Mouse (Mus musculus) frontal cortex, adult 2 months (tissue): ENCODE data around the gene Olfr1362. TPM values are rescaled to one million over a fixed set of nuclear protein-coding genes. Genes with fewer than 3 reads are reported as not detected.

ENCODE experiments used
- DNase-seq, 2 experiments: peaks; one replicate each; pipeline ENCODE4 v3.0.0; 2022; ENCODE audit warnings: low spot score in 1 of 2; ENCODE audit errors: extremely low spot score in 1 of 2
- polyA plus RNA-seq: library from polyadenylated mRNA; depleted of rRNA; stranded (reverse); fragments of >200 nt; gene quantifications from 2 replicates; pipeline ENCODE4 v1.2.3, GENCODE M21; 2012; rRNA removed

Gene Olfr1362
- not detected in 2 replicates for polyA plus RNA-seq

- DNase-seq: no peak
These were observed at the start of gene Olfr1362 for GRCm38 (mm10) chr13:21613922-21614321. Olfr1362 (minus strand) TSS chr13:21614022.

- DNase-seq: no peak
These were observed 49.5 kb upstream of the Olfr1362 start, which contains the start of gene Olfr1361 for GRCm38 (mm10) chr13:21663286-21663685. Olfr1361 (minus strand) TSS chr13:21663386.

GRCm38 (mm10) chr13:21642418-21642817, 28.6 kb upstream of the Olfr1362 start, which contains the start of gene Olfr11:
Olfr11 (minus strand) TSS chr13:21642518.
- DNase-seq: no peak

- DNase-seq: no peak
These were observed 22.2 kb downstream of the Olfr1362 start for GRCm38 (mm10) chr13:21591618-21592017.

GRCm38 (mm10) chr13:21581659-21582058, 32.2 kb downstream of the Olfr1362 start, which contains the start of gene Olfr1364:
Olfr1364 (minus strand) TSS chr13:21581759.
- DNase-seq: no peak

Other genes with a start within 250 kb of the Olfr1362 start
- 47.9 and 52.0 TPM in 2 replicates for gene Zkscan3, start 211.3 kb downstream of the Olfr1362 start, polyA plus RNA-seq
- 2.5 and 3.1 TPM in 2 replicates for gene Pgbd1, start 173.0 kb downstream of the Olfr1362 start, polyA plus RNA-seq
- gene Zscan26, start 160.3 kb downstream of the Olfr1362 start, polyA plus RNA-seq: 61.5 and 66.1 TPM in 2 replicates
- gene Nkapl, start 145.5 kb downstream of the Olfr1362 start, polyA plus RNA-seq: 0.42 and 0.59 TPM in 2 replicates
- 3.7 and 4.8 TPM in 2 replicates for gene Zkscan4, start 135.1 kb downstream of the Olfr1362 start, polyA plus RNA-seq
- not detected in 2 replicates for gene Gm10065, start 134.6 kb downstream of the Olfr1362 start, polyA plus RNA-seq
- 1.6 and 1.9 TPM in 2 replicates for gene AK157302, start 118.8 kb downstream of the Olfr1362 start, polyA plus RNA-seq
- gene Gm11273, start 112.6 kb downstream of the Olfr1362 start, polyA plus RNA-seq: 15.3 and 32.5 TPM in 2 replicates
- gene Zkscan8, start 82.9 kb downstream of the Olfr1362 start, polyA plus RNA-seq: 7.9 and 8.6 TPM in 2 replicates
- not detected in 2 replicates for gene Olfr1366, start 71.2 kb downstream of the Olfr1362 start, polyA plus RNA-seq
- not detected in 2 replicates for gene Olfr1535, start 54.1 kb downstream of the Olfr1362 start, polyA plus RNA-seq
- 0.29 TPM in 1 of 2 replicates, not detected in the other for gene Olfr1364, start 32.3 kb downstream of the Olfr1362 start, polyA plus RNA-seq
- not detected in 2 replicates for gene Olfr11, start 28.5 kb upstream of the Olfr1362 start, polyA plus RNA-seq
- not detected in 2 replicates for gene Olfr1361, start 49.4 kb upstream of the Olfr1362 start, polyA plus RNA-seq
- gene Olfr1360, start 63.4 kb upstream of the Olfr1362 start, polyA plus RNA-seq: not detected in 2 replicates
- gene Olfr1359, start 84.1 kb upstream of the Olfr1362 start, polyA plus RNA-seq: not detected in 2 replicates
- gene Hist1h2bl, start 102.1 kb upstream of the Olfr1362 start, polyA plus RNA-seq: not detected in 2 replicates
- 1.2 and 1.5 TPM in 2 replicates for gene Hist1h2ai, start 102.4 kb upstream of the Olfr1362 start, polyA plus RNA-seq
- 1.8 TPM in 2 replicates for gene Hist1h3h, start 103.6 kb upstream of the Olfr1362 start, polyA plus RNA-seq
- gene Hist1h2bm, start 108.0 kb upstream of the Olfr1362 start, polyA plus RNA-seq: 0.52 and 0.80 TPM in 2 replicates
- 3.3 and 4.1 TPM in 2 replicates for gene Hist1h4j, start 121.0 kb upstream of the Olfr1362 start, polyA plus RNA-seq
- 12.6 and 16.6 TPM in 2 replicates for gene Hist1h4k, start 136.5 kb upstream of the Olfr1362 start, polyA plus RNA-seq
- 1.1 and 1.7 TPM in 2 replicates for gene Hist1h2ak, start 139.8 kb upstream of the Olfr1362 start, polyA plus RNA-seq
- gene Hist1h2bn, start 140.1 kb upstream of the Olfr1362 start, polyA plus RNA-seq: 0.82 and 1.9 TPM in 2 replicates
- 0.18 and 0.71 TPM in 2 replicates for gene Hist1h1b, start 166.6 kb upstream of the Olfr1362 start, polyA plus RNA-seq
- gene Hist1h3i, start 169.3 kb upstream of the Olfr1362 start, polyA plus RNA-seq: 3.1 and 4.5 TPM in 2 replicates
- not detected in 2 replicates for gene Hist1h2an, start 173.2 kb upstream of the Olfr1362 start, polyA plus RNA-seq
- gene Hist1h2bp, start 173.4 kb upstream of the Olfr1362 start, polyA plus RNA-seq: 0.32 and 0.57 TPM in 2 replicates
- gene Hist1h2bq, start 196.2 kb upstream of the Olfr1362 start, polyA plus RNA-seq: 1.5 and 1.9 TPM in 2 replicates
- not detected in 2 replicates for gene Hist1h2ao, start 196.4 kb upstream of the Olfr1362 start, polyA plus RNA-seq
- not detected in 2 replicates for gene Hist1h4m, start 197.7 kb upstream of the Olfr1362 start, polyA plus RNA-seq
- gene Hist1h4n, start 218.2 kb upstream of the Olfr1362 start, polyA plus RNA-seq: 12.0 and 12.7 TPM in 2 replicates
- 3.5 and 3.9 TPM in 2 replicates for gene Hist1h2ap, start 219.5 kb upstream of the Olfr1362 start, polyA plus RNA-seq
- 0.21 and 0.96 TPM in 2 replicates for gene Hist1h2br, start 219.7 kb upstream of the Olfr1362 start, polyA plus RNA-seq